Mouse (Mus musculus) adrenal gland, postnatal 14 days (tissue): ENCODE data around the gene Bscl2. TPM values are rescaled to one million over a fixed set of nuclear protein-coding genes. Genes with fewer than 3 reads are reported as not detected.

Experiments used
- microRNA-seq, 2 experiments: library from miRNA; unstranded; fragments of <30 nt; microRNA quantifications; one replicate each; pipeline ENCODE4 v1.2.0; 2021
- total RNA-seq: library from RNA; stranded (reverse); gene quantifications from 2 replicates; pipeline ENCODE4 v1.2.3, GENCODE M21; 2021

Bscl2 gene
- total RNA-seq, 1 experiment from 2014 or later, result 153 TPM

Small RNA genes within 50 kb of the gene (microRNA-seq; reads per million reads assigned to microRNA genes)
- gene Mir5136, result 0.76 to 0.85 reads per million in 2 experiments

Other genes starting within 250 kb of the Bscl2 start
- 0.15 and 0.53 TPM in 2 replicates for gene Slc22a8, start 246.2 kb upstream of the Bscl2 start, total RNA-seq
- gene Slc22a6, start 219.4 kb upstream of the Bscl2 start, total RNA-seq, result not detected in 2 replicates
- gene Chrm1, start 173.7 kb upstream of the Bscl2 start, total RNA-seq, result 1.5 and 2.4 TPM in 2 replicates
- 178 and 199 TPM in 2 replicates for gene Slc3a2, start 114.1 kb upstream of the Bscl2 start, total RNA-seq
- gene Wdr74, start 101.6 kb upstream of the Bscl2 start, total RNA-seq, result 50.8 and 68.2 TPM in 2 replicates
- 2.3 and 2.4 TPM in 2 replicates for gene 1700092M07Rik, start 96.7 kb upstream of the Bscl2 start, total RNA-seq
- 77.9 and 90.8 TPM in 2 replicates for gene Stx5a, start 96.1 kb upstream of the Bscl2 start, total RNA-seq
- gene Nxf1, start 80.4 kb upstream of the Bscl2 start, total RNA-seq, result 110 and 120 TPM in 2 replicates
- gene Tmem223, start 66.5 kb upstream of the Bscl2 start, total RNA-seq, result 102 and 111 TPM in 2 replicates
- gene Tmem179b, start 63.0 kb upstream of the Bscl2 start, total RNA-seq, result 44.7 and 45.9 TPM in 2 replicates
- gene Taf6l, start 51.0 kb upstream of the Bscl2 start, total RNA-seq, result 15.2 and 18.2 TPM in 2 replicates
- gene Polr2g, start 38.9 kb upstream of the Bscl2 start, total RNA-seq, result 85.2 and 89.1 TPM in 2 replicates
- 2.4 and 2.9 TPM in 2 replicates for gene Zbtb3, start 34.9 kb upstream of the Bscl2 start, total RNA-seq
- gene Ttc9c, start 18.1 kb upstream of the Bscl2 start, total RNA-seq, result 29.6 and 32.0 TPM in 2 replicates
- gene Hnrnpul2, start 17.5 kb upstream of the Bscl2 start, total RNA-seq, result 77.0 and 79.6 TPM in 2 replicates
- 7.5 TPM in 1 of 2 replicates, not detected in the other for gene AC129217.1, start 7.7 kb upstream of the Bscl2 start, total RNA-seq
- 6.4 and 9.3 TPM in 2 replicates for gene Gng3, start 1.7 kb downstream of the Bscl2 start, total RNA-seq
- gene Lrrn4cl, start 13.3 kb downstream of the Bscl2 start, total RNA-seq, result 3.8 and 4.1 TPM in 2 replicates
- gene Ubxn1, start 34.0 kb downstream of the Bscl2 start, total RNA-seq, result 214 and 218 TPM in 2 replicates
- 80.7 and 82.8 TPM in 2 replicates for gene Uqcc3, start 43.5 kb downstream of the Bscl2 start, total RNA-seq
- 4.6 and 13.6 TPM in 2 replicates for gene Lbhd1, start 46.3 kb downstream of the Bscl2 start, total RNA-seq
- gene Gm49403, start 46.5 kb downstream of the Bscl2 start, total RNA-seq, result not detected in 2 replicates
- 42.4 and 46.2 TPM in 2 replicates for gene 1810009A15Rik, start 51.4 kb downstream of the Bscl2 start, total RNA-seq
- gene Gm49416, start 51.5 kb downstream of the Bscl2 start, total RNA-seq, result 6.0 TPM in 1 of 2 replicates, not detected in the other
- gene Ints5, start 55.5 kb downstream of the Bscl2 start, total RNA-seq, result 22.5 and 23.1 TPM in 2 replicates
- gene Ganab, start 60.6 kb downstream of the Bscl2 start, total RNA-seq, result 162 and 164 TPM in 2 replicates
- 52.1 and 53.8 TPM in 2 replicates for gene B3gat3, start 82.9 kb downstream of the Bscl2 start, total RNA-seq
- gene Rom1, start 91.9 kb downstream of the Bscl2 start, total RNA-seq, result 25.7 and 33.3 TPM in 2 replicates
- gene Eml3, start 92.1 kb downstream of the Bscl2 start, total RNA-seq, result 45.4 and 49.5 TPM in 2 replicates
- 93.1 and 105 TPM in 2 replicates for gene Mta2, start 104.4 kb downstream of the Bscl2 start, total RNA-seq
- gene Tut1, start 116.4 kb downstream of the Bscl2 start, total RNA-seq, result 20.2 and 21.7 TPM in 2 replicates
- 355 and 413 TPM in 2 replicates for gene Eef1g, start 129.6 kb downstream of the Bscl2 start, total RNA-seq
- gene Ahnak, start 151.8 kb downstream of the Bscl2 start, total RNA-seq, result 157 and 186 TPM in 2 replicates